In the genomic region with DNA sequence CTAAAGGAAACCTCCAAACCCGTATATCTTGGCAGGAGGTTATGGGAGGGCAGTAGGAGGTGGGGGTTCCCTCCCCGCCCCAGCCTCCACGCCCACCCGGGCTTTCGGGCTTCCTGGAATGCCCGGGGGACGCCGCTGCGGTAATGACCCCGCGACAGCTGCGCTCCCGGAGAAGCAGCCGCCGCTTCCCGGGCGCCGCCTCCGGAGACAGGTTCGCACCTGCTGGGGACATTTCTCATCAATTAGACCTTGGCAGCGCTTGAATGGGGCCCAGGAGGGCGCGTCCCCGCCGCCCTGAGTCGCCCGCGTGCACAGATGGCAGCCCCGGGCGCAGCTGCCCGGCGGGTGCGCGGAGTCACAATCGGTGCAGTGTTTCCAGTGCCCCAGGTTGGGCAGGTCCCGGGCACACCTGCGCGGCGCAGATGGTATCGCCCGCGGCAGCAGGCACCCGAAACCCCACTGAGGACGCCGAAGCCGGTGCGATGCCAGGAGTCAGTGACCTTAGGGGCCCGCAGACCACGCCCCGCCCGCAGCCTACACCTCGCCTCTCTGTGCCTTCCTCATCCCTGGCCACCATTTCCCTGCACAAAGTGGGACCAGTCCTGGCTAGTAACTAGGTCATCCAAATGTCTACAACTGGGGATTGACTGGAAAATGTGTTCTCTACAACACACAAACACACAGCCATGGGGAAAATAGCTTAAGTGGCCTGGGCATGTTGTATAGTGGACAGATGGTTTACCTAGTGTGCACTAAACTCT, we compare ENCODE assay signal across 7 mouse cellular contexts. TPM values are rescaled to one million over a fixed set of nuclear protein-coding genes. Genes with fewer than 3 reads are reported as not detected.
DNase-seq lines count a peak whose midpoint lies in the region; ATAC-seq and TF ChIP-seq lines count a peak whose summit lies in the region.

No protein-coding gene starts in this region.

- peak overlapping the region; percentile 32; the same call in 1 of the 2 replicates for H3K9ac ChIP-seq in ES-Bruce4 (ENCODE audit: low read depth, poor library complexity, severe bottlenecking)
- H3K9ac ChIP-seq in embryonic facial prominence, embryonic 15.5 days: peak overlapping the region; percentile 21; the same call in 1 of the 2 replicates
- H3K9ac ChIP-seq in intestine, postnatal 0 days (ENCODE audit: low read depth, low read length): no peak overlapping the region
- H3K9ac ChIP-seq in liver, embryonic 16.5 days (ENCODE audit: low read depth, low read length): no peak overlapping the region
- peak overlapping the region; percentile 46 for H3K9ac ChIP-seq in neural tube, embryonic 14.5 days (replicated peaks; ENCODE audit: low read depth, low read length)

- peak overlapping the region; percentile 2 for H3ac ChIP-seq in C2C12 (ENCODE audit: control insufficient read depth, insufficient read length, low read depth)

- ATAC-seq in embryonic facial prominence, embryonic 15.5 days (ENCODE audit: insufficient number of reproducible peaks, low FRiP score, low TSS enrichment, low read depth): peak; percentile 82
- ATAC-seq in intestine, postnatal 0 days: peak; percentile 93
- no peak for ATAC-seq in liver, embryonic 16.5 days (ENCODE audit: low read depth)
- ATAC-seq in neural tube, embryonic 14.5 days (ENCODE audit: low read depth): peak; percentile 77

- H3K4me3 ChIP-seq in C2C12 (ENCODE audit: insufficient read depth, poor library complexity, severe bottlenecking) (no peak overlapping the region), ES-Bruce4 (ENCODE audit: low read depth, low read length) (peak overlapping the region; percentile 45)
- peak overlapping the region; percentile 39 for H3K4me3 ChIP-seq in embryonic facial prominence, embryonic 15.5 days (replicated peaks)
- H3K4me3 ChIP-seq in intestine, postnatal 0 days (ENCODE audit: low read depth, low read length): peak overlapping the region; percentile 33
- H3K4me3 ChIP-seq in liver, embryonic 16.5 days (ENCODE audit: low read depth, low read length): peak overlapping the region; percentile 21; the same call in 1 of the 2 replicates
- H3K4me3 ChIP-seq in neural tube, embryonic 14.5 days (ENCODE audit: low read depth, low read length): peak overlapping the region; percentile 39

- H3K36me3 ChIP-seq in C2C12 (ENCODE audit: control insufficient read depth, insufficient read depth) (no peaks in the 10 kb centered on the region), ES-Bruce4 (ENCODE audit: control insufficient read depth, insufficient read depth, low read length, poor library complexity, severe bottlenecking) (no peaks in the 10 kb centered on the region)
- no peaks in the 10 kb centered on the region for H3K36me3 ChIP-seq in embryonic facial prominence, embryonic 15.5 days
- no peaks in the 10 kb centered on the region for H3K36me3 ChIP-seq in intestine, postnatal 0 days (ENCODE audit: control insufficient read depth, insufficient read depth)
- no peaks in the 10 kb centered on the region for H3K36me3 ChIP-seq in liver, embryonic 16.5 days (ENCODE audit: control insufficient read depth, insufficient read depth)
- no peaks in the 10 kb centered on the region for H3K36me3 ChIP-seq in neural tube, embryonic 14.5 days (ENCODE audit: control insufficient read depth, insufficient read depth, low read length)

- H3K79me2 ChIP-seq in C2C12 (ENCODE audit: control insufficient read depth, insufficient read depth): no peaks in the 10 kb centered on the region

- peak overlapping the region; percentile 88 for H3K4me2 ChIP-seq in embryonic facial prominence, embryonic 15.5 days (replicated peaks)
- H3K4me2 ChIP-seq in intestine, postnatal 0 days (replicated peaks; ENCODE audit: low read depth): peak overlapping the region; percentile 75
- H3K4me2 ChIP-seq in liver, embryonic 16.5 days (ENCODE audit: low read depth, low read length): peak overlapping the region; percentile 33
- H3K4me2 ChIP-seq in neural tube, embryonic 14.5 days (ENCODE audit: low read depth, low read length): peak overlapping the region; percentile 87

- H3K9me3 ChIP-seq in ES-Bruce4 (replicated peaks; ENCODE audit: control insufficient read depth, insufficient read depth, low read length, poor library complexity, severe bottlenecking): no peaks in the 10 kb centered on the region
- H3K9me3 ChIP-seq in embryonic facial prominence, embryonic 15.5 days (replicated peaks): no peaks in the 10 kb centered on the region
- no peaks in the 10 kb centered on the region for H3K9me3 ChIP-seq in intestine, postnatal 0 days (ENCODE audit: control insufficient read depth)
- H3K9me3 ChIP-seq in liver, embryonic 16.5 days (replicated peaks; ENCODE audit: control insufficient read depth, low read length): no peaks in the 10 kb centered on the region
- H3K9me3 ChIP-seq in neural tube, embryonic 14.5 days (ENCODE audit: control insufficient read depth, low read length): no peaks in the 10 kb centered on the region

- WGBS in embryonic facial prominence, embryonic 15.5 days: 2% methylated on average over 52 of the region's 52 CpGs
- 2% methylated on average over 52 of the region's 52 CpGs for WGBS in intestine, postnatal 0 days
- WGBS in liver, embryonic 16.5 days (ENCODE audit: insufficient replicate concordance): 2% methylated on average over 52 of the region's 52 CpGs
- WGBS in neural tube, embryonic 14.5 days: 1% methylated on average over 52 of the region's 52 CpGs

- TF ChIP-seq CTCF in C2C12 (IDR thresholded peaks at IDR 0.05; ENCODE audit: control insufficient read depth, insufficient read depth, insufficient read length) (no peak), ES-Bruce4 (IDR thresholded peaks at IDR 0.05; ENCODE audit: low read depth, low read length) (no peak)
- no peak for TF ChIP-seq CTCF in intestine, postnatal 0 days (IDR thresholded peaks at IDR 0.05; ENCODE audit: low read depth)

- no peaks in the 10 kb centered on the region for H3K79me3 ChIP-seq in C2C12 (ENCODE audit: low read depth)

- no peaks in the 10 kb centered on the region for H3K4me1 ChIP-seq in ES-Bruce4 (ENCODE audit: control insufficient read depth, insufficient read depth, low read length)
- H3K4me1 ChIP-seq in embryonic facial prominence, embryonic 15.5 days: peaks cover 29% of the 10 kb centered on the region
- peaks cover 3% of the 10 kb centered on the region; the same call in 1 of the 2 replicates for H3K4me1 ChIP-seq in intestine, postnatal 0 days (replicated peaks; ENCODE audit: control insufficient read depth, insufficient read depth, low read length)
- H3K4me1 ChIP-seq in liver, embryonic 16.5 days (ENCODE audit: control insufficient read depth, low read depth, low read length): no peaks in the 10 kb centered on the region
- peaks cover 6% of the 10 kb centered on the region; the same call in 1 of the 2 replicates for H3K4me1 ChIP-seq in neural tube, embryonic 14.5 days (ENCODE audit: control insufficient read depth, insufficient read depth, low read length)

- no peak for DNase-seq in left cerebral cortex, adult 8-10 months (ENCODE audit: low spot score in 2 of 2)

- no peaks in the 10 kb centered on the region for H3K27me3 ChIP-seq in C2C12 (ENCODE audit: control insufficient read depth, insufficient read depth, insufficient read length)
- H3K27me3 ChIP-seq in ES-Bruce4 (ENCODE audit: control insufficient read depth, insufficient read depth, low read length, poor library complexity, severe bottlenecking): no peaks in the 10 kb centered on the region; the same call in 1 of the 2 replicates
- peaks cover 16% of the 10 kb centered on the region for H3K27me3 ChIP-seq in embryonic facial prominence, embryonic 15.5 days
- H3K27me3 ChIP-seq in intestine, postnatal 0 days (replicated peaks; ENCODE audit: control insufficient read depth, insufficient read depth, low read length): peaks cover 14% of the 10 kb centered on the region
- peaks cover 24% of the 10 kb centered on the region for H3K27me3 ChIP-seq in liver, embryonic 16.5 days (ENCODE audit: control insufficient read depth, insufficient read depth, low read depth, low read length)
- no peaks in the 10 kb centered on the region for H3K27me3 ChIP-seq in neural tube, embryonic 14.5 days (ENCODE audit: control insufficient read depth, insufficient read depth, low read length)

- TF ChIP-seq POLR2A in ES-Bruce4 (IDR thresholded peaks at IDR 0.05; ENCODE audit: insufficient read depth, low read length): no peak

- TF ChIP-seq EP300 in ES-Bruce4 (IDR thresholded peaks at IDR 0.05; ENCODE audit: insufficient read depth, low read depth, low read length): no peak

- no peak overlapping the region for H3K27ac ChIP-seq in ES-Bruce4 (ENCODE audit: insufficient read depth, low read length)
- peak overlapping the region; percentile 51; the same call in 1 of the 2 replicates for H3K27ac ChIP-seq in embryonic facial prominence, embryonic 15.5 days (replicated peaks)
- no peak overlapping the region for H3K27ac ChIP-seq in intestine, postnatal 0 days (ENCODE audit: low read depth, low read length)
- H3K27ac ChIP-seq in liver, embryonic 16.5 days (ENCODE audit: low read length): no peak overlapping the region
- H3K27ac ChIP-seq in neural tube, embryonic 14.5 days (ENCODE audit: low read depth, low read length): no peak overlapping the region

TF ChIP-seq in C2C12, 6 proteins besides CTCF, POLR2A, EP300 and RAD21 (continues in another document):
- TF ChIP-seq MYOD1 (IDR thresholded peaks at IDR 0.05; ENCODE audit: control insufficient read depth, insufficient read length, low read depth): peak; percentile 91
- no peak for TF ChIP-seq MAX (IDR thresholded peaks at IDR 0.05)
- TF ChIP-seq MYOG (IDR thresholded peaks at IDR 0.05; ENCODE audit: control insufficient read depth, extremely low read depth, insufficient read length): no peak
- TF ChIP-seq USF1 (IDR thresholded peaks at IDR 0.05; ENCODE audit: low read depth): no peak

RNA-seq across cellular contexts. Expression of a gene that starts 31.4 kb away (rescaled TPM):
- polyA plus RNA-seq in C2C12 (2012; fragmentation: generic; extraction: Trizol): 0.19 TPM
- polyA plus RNA-seq in ES-Bruce4 (2011; ENCODE audit: insufficient read depth, insufficient read length, low read depth, missing spikeins): 1.3 and 3.2 TPM in 2 replicates
- polyA plus RNA-seq in embryonic facial prominence, embryonic 15.5 days (2015; fragmentation: Nextera tagmentation; extraction: Ambion mirVana): 24.4 and 25.9 TPM in 2 replicates
- polyA plus RNA-seq in intestine, postnatal 0 days (2015; fragmentation: Nextera tagmentation; extraction: Ambion mirVana): 0.16 and 0.51 TPM in 2 replicates
- 0.07 and 0.22 TPM in 2 replicates for polyA plus RNA-seq in liver, embryonic 16.5 days (2015; fragmentation: Nextera tagmentation; extraction: Ambion mirVana)
- polyA plus RNA-seq in neural tube, embryonic 14.5 days (2014; fragmentation: Nextera tagmentation; extraction: Ambion mirVana): 4.7 and 6.9 TPM in 2 replicates
- total RNA-seq in left cerebral cortex, adult 8-10 months (2022): 1 to 10 TPM; 2.8 to 3.9 (median 3.5) TPM

RNA-seq across cellular contexts. Expression of a gene that starts 59.9 kb away (rescaled TPM):
- polyA plus RNA-seq in C2C12 (2012; fragmentation: generic; extraction: Trizol) (0.06 TPM), ES-Bruce4 (2011; ENCODE audit: insufficient read depth, insufficient read length, low read depth, missing spikeins) (0.22 and 0.52 TPM in 2 replicates)
- 15.6 and 15.8 TPM in 2 replicates for polyA plus RNA-seq in embryonic facial prominence, embryonic 15.5 days (2015; fragmentation: Nextera tagmentation; extraction: Ambion mirVana)
- 1.6 and 2.1 TPM in 2 replicates for polyA plus RNA-seq in intestine, postnatal 0 days (2015; fragmentation: Nextera tagmentation; extraction: Ambion mirVana)
- polyA plus RNA-seq in liver, embryonic 16.5 days (2015; fragmentation: Nextera tagmentation; extraction: Ambion mirVana): 0.26 and 0.27 TPM in 2 replicates
- polyA plus RNA-seq in neural tube, embryonic 14.5 days (2014; fragmentation: Nextera tagmentation; extraction: Ambion mirVana): 1.1 and 2.3 TPM in 2 replicates
- 1 to 10 TPM; 1.0 to 1.4 (median 1.2) TPM for total RNA-seq in left cerebral cortex, adult 8-10 months (2022)

Comparison
In these comparisons a context has a peak if more than half of its experiments do, and no peak if none do; other contexts are left out.
1. H3K9ac ChIP-seq: peak in ES-Bruce4 (single experiment), embryonic facial prominence, embryonic 15.5 days (single experiment) and neural tube, embryonic 14.5 days (single experiment); none in intestine, postnatal 0 days (single experiment) and liver, embryonic 16.5 days (single experiment).
2. H3K4me2 ChIP-seq: peak in every context shown above with its lines; median percentile 88 in embryonic facial prominence, embryonic 15.5 days; 87 in neural tube, embryonic 14.5 days; 75 in intestine, postnatal 0 days; 33 in liver, embryonic 16.5 days.